Comparison of ENCODE assay signal across 24 mouse cellular contexts in the genomic region with DNA sequence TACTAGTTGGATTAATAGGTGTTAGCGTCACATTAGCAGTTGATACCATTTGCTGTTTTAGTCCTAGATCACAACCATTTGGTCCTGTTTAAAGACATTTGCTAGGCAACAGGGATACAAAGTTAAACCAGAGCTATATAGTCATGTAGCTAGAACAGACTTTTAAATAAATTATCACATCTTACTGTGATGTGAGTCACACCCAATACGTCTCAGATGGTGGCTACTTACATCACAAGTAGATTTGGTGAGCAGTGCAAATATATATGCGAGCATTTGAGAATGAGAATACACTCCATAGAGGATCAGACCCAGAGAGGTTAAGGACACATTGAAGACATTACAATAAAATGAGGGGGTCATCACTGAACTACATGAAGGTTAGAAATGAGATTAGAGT.
A peak's percentile ranks its signal among the peaks of the same experiment; 100 is the strongest.
DNase-seq lines count a peak whose midpoint lies in the region; ATAC-seq and TF ChIP-seq lines count a peak whose summit lies in the region.
"Had no signal": no experiment of that assay in that cellular context is flagged by ENCODE, and none has a peak within 500 bp of the region (broad histone marks: within the 10 kb centered on the region; RNA-seq: fewer than 3 reads in every experiment).

No protein-coding gene starts in this region.

- no peaks in the 10 kb centered on the region for H3K27me3 ChIP-seq in forebrain, postnatal 0 days (ENCODE audit: insufficient read depth, low read length)
- H3K27me3 ChIP-seq in forebrain, embryonic 14.5 days (replicated peaks; ENCODE audit: control insufficient read depth, insufficient read depth, low read length) = no peaks in the 10 kb centered on the region
- H3K27me3 ChIP-seq: CH12.LX, Patski had no signal

- 87% methylated on average over 3 of the region's 3 CpGs for WGBS in forebrain, postnatal 0 days
- 93% methylated on average over 3 of the region's 3 CpGs for WGBS in forebrain, embryonic 14.5 days

- no peaks in the 10 kb centered on the region for H3K36me3 ChIP-seq in forebrain, postnatal 0 days (ENCODE audit: insufficient read depth)
- peaks cover 1% of the 10 kb centered on the region; the same call in 1 of the 2 replicates for H3K36me3 ChIP-seq in forebrain, embryonic 14.5 days (ENCODE audit: control insufficient read depth, insufficient read depth, low read length)

- peak; percentile 71 for ATAC-seq in forebrain, postnatal 0 days
- no peak for ATAC-seq in forebrain, embryonic 14.5 days
- ATAC-seq in frontal cortex, adult (ENCODE audit: low TSS enrichment) = peak; percentile 96
- ATAC-seq: activated CD4-positive, CD25-positive, alpha-beta regulatory T cell, adult 4 months; CD4-positive, CD25-positive, alpha-beta regulatory T cell, adult 4 months; Patski had no signal

- no peaks in the 10 kb centered on the region for H3K9me3 ChIP-seq in forebrain, postnatal 0 days (ENCODE audit: low read length)
- H3K9me3 ChIP-seq in forebrain, embryonic 14.5 days (replicated peaks; ENCODE audit: control insufficient read depth, low read length) = no peaks in the 10 kb centered on the region
- H3K9me3 ChIP-seq: G1E had no signal

- no peak for DNase-seq in forebrain, postnatal 0 days
- DNase-seq in forebrain, embryonic 14.5 days (ENCODE audit: low spot score) = no peak
- no peak for DNase-seq in frontal cortex, postnatal 25 days (ENCODE audit: low spot score in 2 of 2)
- peak; percentile 36 for DNase-seq in brain, adult 2 months (ENCODE audit: low read depth, low spot score)
- DNase-seq in telencephalon, adult 2 months (ENCODE audit: low read depth, low spot score) = peak; percentile 22
- DNase-seq in gastrocnemius, postnatal 14 days = no peak
- no peak for DNase-seq in adrenal gland, postnatal 4 days (ENCODE audit: low spot score in 2 of 2)
- DNase-seq: adrenal gland, adult 2 months; adrenal gland, adult 8-10 months; adrenal gland, postnatal 10 days; adrenal gland, postnatal 14 days; adrenal gland, postnatal 25 days; adrenal gland, postnatal 36 days; B cell, adult 2 months; cerebellum, adult 11 months; cerebellum, adult 11-12 months; cerebellum, adult 18-20 months; cerebellum, adult 2 months had no signal

- no peak overlapping the region for H3K27ac ChIP-seq in forebrain, postnatal 0 days (ENCODE audit: low read depth, low read length)
- no peak overlapping the region for H3K27ac ChIP-seq in forebrain, embryonic 14.5 days (ENCODE audit: low read depth, low read length)

- no peak overlapping the region for H3K4me2 ChIP-seq in forebrain, postnatal 0 days (ENCODE audit: low read depth)
- H3K4me2 ChIP-seq in forebrain, embryonic 14.5 days (ENCODE audit: low read length) = no peak overlapping the region

- intact Hi-C loops in gastrocnemius, postnatal 14 days (cut with DNase I; ENCODE audit: low total_unique reads) = no loop called here

- H3K4me3 ChIP-seq in forebrain, postnatal 0 days (ENCODE audit: low read depth, low read length) = no peak overlapping the region
- no peak overlapping the region for H3K4me3 ChIP-seq in forebrain, embryonic 14.5 days (ENCODE audit: low read depth, low read length)

- no peak for TF ChIP-seq CTCF in forebrain, postnatal 0 days (IDR thresholded peaks at IDR 0.05; ENCODE audit: low read depth)

- H3K4me1 ChIP-seq in forebrain, postnatal 0 days (ENCODE audit: insufficient read depth) = no peaks in the 10 kb centered on the region
- H3K4me1 ChIP-seq in forebrain, embryonic 14.5 days (ENCODE audit: control insufficient read depth, insufficient read depth, low read length) = no peaks in the 10 kb centered on the region

- no peak overlapping the region for H3K9ac ChIP-seq in forebrain, postnatal 0 days
- H3K9ac ChIP-seq in forebrain, embryonic 14.5 days (ENCODE audit: low read length) = no peak overlapping the region

Comparison
In these comparisons a context has a peak if more than half of its experiments do, and no peak if none do; other contexts are left out.
1. DNase-seq: peak in brain, adult 2 months (single experiment) and telencephalon, adult 2 months (single experiment); none in forebrain, postnatal 0 days (single experiment), forebrain, embryonic 14.5 days (single experiment), frontal cortex, postnatal 25 days (0 of 2), gastrocnemius, postnatal 14 days (single experiment) and adrenal gland, postnatal 4 days (0 of 2).